Mouse (Mus musculus) T-helper 1 cell (primary cell): ENCODE measurements at regions not wholly inside any gene's neighbourhood (a gene's known extent, or its start where the extent isn't known, plus 50 kb on each side); places are given as distances from the start of the nearest gene placed in this dataset.

ENCODE experiments used
- in situ Hi-C: fragments of 300-600 bp; cut with MboI, MseI; formaldehyde crosslinking; loops from one replicate; pipeline ENCODE4 v1.15.1; 2025; ENCODE audit warnings: high pct_unique_total_duplicates

- in situ Hi-C loops = no loop called here
Observed at GRCm38 (mm10) chr6:51093196-51093595, 339.3 kb upstream of the Nfe2l3 start.

GRCm38 (mm10) chr6:51094304-51094703 lies 338.2 kb upstream of the Nfe2l3 start:
- in situ Hi-C loops = no loop called here

- in situ Hi-C loops = no loop called here
Observed at GRCm38 (mm10) chr6:51097488-51097887, 335.0 kb upstream of the Nfe2l3 start.

- in situ Hi-C loops = no loop called here
Observed at GRCm38 (mm10) chr6:51100341-51100740, 332.1 kb upstream of the Nfe2l3 start.

- in situ Hi-C loops = no loop called here
Observed at GRCm38 (mm10) chr6:51103236-51103635, 329.2 kb upstream of the Nfe2l3 start.

GRCm38 (mm10) chr6:51104336-51104735 lies 328.1 kb upstream of the Nfe2l3 start:
- in situ Hi-C loops = no loop called here

- in situ Hi-C loops = no loop called here
Observed at GRCm38 (mm10) chr6:51108336-51108956, 324.0 kb upstream of the Nfe2l3 start.

- in situ Hi-C loops = no loop called here
Observed at GRCm38 (mm10) chr6:51110596-51110995, 321.9 kb upstream of the Nfe2l3 start.

GRCm38 (mm10) chr6:51114604-51115333 lies 317.7 kb upstream of the Nfe2l3 start:
- in situ Hi-C loops = no loop called here

GRCm38 (mm10) chr6:51118833-51119535 lies 313.5 kb upstream of the Nfe2l3 start:
- in situ Hi-C loops = no loop called here

- in situ Hi-C loops = no loop called here
Observed at GRCm38 (mm10) chr6:51119691-51120302, 312.7 kb upstream of the Nfe2l3 start.

GRCm38 (mm10) chr6:51122941-51123340 lies 309.5 kb upstream of the Nfe2l3 start:
- in situ Hi-C loops = no loop called here

- in situ Hi-C loops = no loop called here
Observed at GRCm38 (mm10) chr6:51127851-51128250, 304.6 kb upstream of the Nfe2l3 start.

- in situ Hi-C loops = no loop called here
Observed at GRCm38 (mm10) chr6:51129096-51129495, 303.4 kb upstream of the Nfe2l3 start.

GRCm38 (mm10) chr6:51129591-51129990 lies 302.9 kb upstream of the Nfe2l3 start:
- in situ Hi-C loops = no loop called here

GRCm38 (mm10) chr6:51144762-51145161 lies 287.7 kb upstream of the Nfe2l3 start:
- in situ Hi-C loops = no loop called here

GRCm38 (mm10) chr6:51145863-51146262 lies 286.6 kb upstream of the Nfe2l3 start:
- in situ Hi-C loops = no loop called here

- in situ Hi-C loops = no loop called here
Observed at GRCm38 (mm10) chr6:51148821-51149220, 283.6 kb upstream of the Nfe2l3 start.

- in situ Hi-C loops = no loop called here
Observed at GRCm38 (mm10) chr6:51150066-51150465, 282.4 kb upstream of the Nfe2l3 start.

- in situ Hi-C loops = no loop called here
Observed at GRCm38 (mm10) chr6:51150486-51150885, 282.0 kb upstream of the Nfe2l3 start.

- in situ Hi-C loops = no loop called here
Observed at GRCm38 (mm10) chr6:51150916-51151315, 281.6 kb upstream of the Nfe2l3 start.

- in situ Hi-C loops = no loop called here
Observed at GRCm38 (mm10) chr6:51156836-51157370, 275.6 kb upstream of the Nfe2l3 start.
